Mouse (Mus musculus) limb, embryonic 15.5 days (tissue): ENCODE results near the gene Cox5b. TPM values are rescaled to one million over a fixed set of nuclear protein-coding genes. Genes with fewer than 3 reads are reported as not detected.
A peak's percentile ranks its signal among the peaks of the same experiment; 100 is the strongest.

Experiments
- ATAC-seq: fragments of 200-750 bp; cut with Nextera tagmentation; 2 replicates; pipeline ENCODE4 v1.8.0; 2017; ENCODE audit warnings: low read depth, moderate TSS enrichment; ENCODE audit not compliant: insufficient number of reproducible peaks, low FRiP score, low TSS enrichment
- H3K27ac ChIP-seq: fragments of 300-500 bp; sonication (generic); 2 replicates; pipeline ENCODE4 v1.5.1; 2015; ENCODE audit warnings: moderate library complexity, mild to moderate bottlenecking, inconsistent platforms
- H3K27me3 ChIP-seq: fragments of 300-500 bp; sonication (generic); 2 replicates; pipeline ENCODE4 v1.6.1; 2015; ENCODE audit warnings: inconsistent platforms
- H3K36me3 ChIP-seq: fragments of 300-500 bp; sonication (generic); 2 replicates; pipeline ENCODE4 v1.6.1; 2015; ENCODE audit warnings: inconsistent platforms
- H3K4me1 ChIP-seq: fragments of 300-500 bp; sonication (generic); 2 replicates; pipeline ENCODE4 v1.6.1; 2015; ENCODE audit warnings: inconsistent platforms
- H3K4me2 ChIP-seq: fragments of 300-500 bp; sonication (generic); 2 replicates; pipeline ENCODE4 v1.6.1; 2015; ENCODE audit warnings: mild to moderate bottlenecking, inconsistent platforms
- H3K4me3 ChIP-seq: fragments of 300-500 bp; sonication (generic); 2 replicates; pipeline ENCODE4 v1.5.1; 2015; ENCODE audit warnings: mild to moderate bottlenecking, inconsistent platforms
- H3K9ac ChIP-seq: fragments of 300-500 bp; sonication (generic); 2 replicates; pipeline ENCODE4 v1.6.1; 2015; ENCODE audit warnings: inconsistent platforms
- H3K9me3 ChIP-seq: fragments of 300-500 bp; sonication (generic); 2 replicates; pipeline ENCODE4 v1.6.1; 2016; ENCODE audit warnings: inconsistent platforms
- WGBS: fragments of 180-500 bp; shearing (Covaris S2); methylation state at CpG from one replicate; pipeline ENCODE4 v1.1.7; 2015; 5-methylcytosine and 5-hydroxymethylcytosine counted together
- polyA plus RNA-seq: library from polyadenylated mRNA; unstranded; fragments of >200 nt; fragmentation: Nextera tagmentation; extraction: Ambion mirVana; gene quantifications from 2 replicates; pipeline ENCODE4 v1.2.1, GENCODE M21; 2015

Gene Cox5b
- polyA plus RNA-seq, 1 experiment from 2014 or later, result 500 TPM

GRCm38 (mm10) chr1:36696411-36696810, 5.2 kb downstream of the Cox5b start:
- 56% methylated on average over 6 of the region's 6 CpGs for WGBS
- 0 out of 2 replicates have a peak overlapping the region, but pooled peaks have one; percentile 27 for H3K27ac ChIP-seq
- H3K9me3 ChIP-seq, result no peaks in the 10 kb centered on the region
- H3K4me1 ChIP-seq, result peaks cover 11% of the 10 kb centered on the region
- H3K9ac ChIP-seq, result no peak overlapping the region
- H3K27me3 ChIP-seq, result no peaks in the 10 kb centered on the region
- H3K36me3 ChIP-seq, result peaks cover 51% of the 10 kb centered on the region
- ATAC-seq, result no peak
- H3K4me3 ChIP-seq, result no peak overlapping the region
- no peak overlapping the region for H3K4me2 ChIP-seq

GRCm38 (mm10) chr1:36697030-36697429, 5.8 kb downstream of the Cox5b start:
- ATAC-seq, result no peak
- H3K9ac ChIP-seq, result no peak overlapping the region
- no peaks in the 10 kb centered on the region for H3K27me3 ChIP-seq
- no peak overlapping the region for H3K27ac ChIP-seq
- no peak overlapping the region for H3K4me3 ChIP-seq
- H3K9me3 ChIP-seq, result no peaks in the 10 kb centered on the region
- 48% methylated on average over 5 of the region's 5 CpGs for WGBS
- H3K36me3 ChIP-seq, result peaks cover 56% of the 10 kb centered on the region
- peaks cover 10% of the 10 kb centered on the region for H3K4me1 ChIP-seq
- H3K4me2 ChIP-seq, result no peak overlapping the region

GRCm38 (mm10) chr1:36707166-36707565, 15.9 kb downstream of the Cox5b start:
- H3K36me3 ChIP-seq, result peaks cover 53% of the 10 kb centered on the region
- no peaks in the 10 kb centered on the region for H3K9me3 ChIP-seq
- H3K4me2 ChIP-seq, result no peak overlapping the region
- 59% methylated on average over 2 of the region's 2 CpGs for WGBS
- ATAC-seq, result no peak
- H3K4me1 ChIP-seq, result peaks cover 23% of the 10 kb centered on the region
- H3K4me3 ChIP-seq, result no peak overlapping the region
- no peak overlapping the region for H3K9ac ChIP-seq
- no peaks in the 10 kb centered on the region for H3K27me3 ChIP-seq
- H3K27ac ChIP-seq, result no peak overlapping the region

GRCm38 (mm10) chr1:36707797-36708196, 16.5 kb downstream of the Cox5b start:
- no peaks in the 10 kb centered on the region for H3K27me3 ChIP-seq
- no peak overlapping the region for H3K9ac ChIP-seq
- 76% methylated on average over 3 of the region's 3 CpGs for WGBS
- H3K36me3 ChIP-seq, result peaks cover 47% of the 10 kb centered on the region
- H3K27ac ChIP-seq, result no peak overlapping the region
- no peak overlapping the region for H3K4me3 ChIP-seq
- H3K4me2 ChIP-seq, result no peak overlapping the region
- H3K4me1 ChIP-seq, result peaks cover 23% of the 10 kb centered on the region
- ATAC-seq, result no peak
- no peaks in the 10 kb centered on the region for H3K9me3 ChIP-seq

GRCm38 (mm10) chr1:36708626-36709025, 17.4 kb downstream of the Cox5b start:
- Histone ChIP-seq H3K4me3 (peak overlapping the region; percentile 97), H3K4me2 (peak overlapping the region; percentile 64), H3K4me1 (peaks cover 23% of the 10 kb centered on the region), H3K36me3 (peaks cover 39% of the 10 kb centered on the region), H3K27me3 (no peaks in the 10 kb centered on the region), H3K9me3 (no peaks in the 10 kb centered on the region), H3K9ac (peak overlapping the region; percentile 92; the same call in 1 of the 2 replicates), H3K27ac (0 out of 2 replicates have a peak overlapping the region, but pooled peaks have one; percentile 85)
- WGBS, result 72% methylated on average over 1 of the region's 1 CpGs
- ATAC-seq, result no peak

GRCm38 (mm10) chr1:36709055-36709853, 18.0 kb downstream of the Cox5b start:
- Histone ChIP-seq H3K4me3 (peak overlapping the region; percentile 97), H3K9me3 (no peaks in the 10 kb centered on the region), H3K9ac (peak overlapping the region; percentile 92), H3K27me3 (no peaks in the 10 kb centered on the region), H3K27ac (peak overlapping the region; percentile 85), H3K36me3 (peaks cover 33% of the 10 kb centered on the region), H3K4me1 (peaks cover 23% of the 10 kb centered on the region), H3K4me2 (peak overlapping the region; percentile 64)
- ATAC-seq, result peak; percentile 60
- under 1% methylated on average over 33 of the region's 33 CpGs for WGBS

GRCm38 (mm10) chr1:36709854-36710280, 18.6 kb downstream of the Cox5b start, which contains the start of gene 4933424G06Rik:
Gene 4933424G06Rik, plus strand, starts transcription at chr1:36710149.
- H3K4me2 ChIP-seq, result peak within 1 kb of the TSS; percentile 64
- peak within 1 kb of the TSS; percentile 92 for H3K9ac ChIP-seq
- peak within 1 kb of the TSS; percentile 85 for H3K27ac ChIP-seq
- peak; percentile 95 for ATAC-seq
- H3K36me3 ChIP-seq, result peaks cover 26% of the 10 kb centered on the region
- peaks cover 23% of the 10 kb centered on the region for H3K4me1 ChIP-seq
- no peaks in the 10 kb centered on the region for H3K9me3 ChIP-seq
- H3K27me3 ChIP-seq, result no peaks in the 10 kb centered on the region
- under 1% methylated on average over 29 of the region's 29 CpGs for WGBS
- H3K4me3 ChIP-seq, result peak within 1 kb of the TSS; percentile 97

- H3K27me3 ChIP-seq, result no peaks in the 10 kb centered on the region
- H3K36me3 ChIP-seq, result peaks cover 14% of the 10 kb centered on the region
- H3K9ac ChIP-seq, result no peak overlapping the region
- H3K9me3 ChIP-seq, result no peaks in the 10 kb centered on the region
- H3K4me1 ChIP-seq, result peaks cover 23% of the 10 kb centered on the region
- no peak overlapping the region for H3K27ac ChIP-seq
- WGBS, result 95% methylated on average over 2 of the region's 2 CpGs
- H3K4me3 ChIP-seq, result no peak overlapping the region
- H3K4me2 ChIP-seq, result no peak overlapping the region
- no peak for ATAC-seq
These were observed 19.9 kb downstream of the Cox5b start for GRCm38 (mm10) chr1:36711104-36711503.

- Histone ChIP-seq H3K4me3 (no peak within 1 kb of the TSS), H3K4me1 (peaks cover 3% of the 10 kb centered on the region; the same call in 1 of the 2 replicates), H3K36me3 (no peaks in the 10 kb centered on the region), H3K27me3 (no peaks in the 10 kb centered on the region), H3K27ac (no peak within 1 kb of the TSS), H3K9ac (no peak within 1 kb of the TSS), H3K4me2 (no peak within 1 kb of the TSS), H3K9me3 (no peaks in the 10 kb centered on the region)
- WGBS, result 71% methylated on average over 5 of the region's 5 CpGs
- ATAC-seq, result no peak
These were observed 23.1 kb downstream of the Cox5b start, which contains the start of gene Actr1b for GRCm38 (mm10) chr1:36714311-36714710. Gene Actr1b, minus strand, starts transcription at chr1:36714422.

GRCm38 (mm10) chr1:36718786-36719185, 27.5 kb downstream of the Cox5b start:
- ATAC-seq, result no peak
- H3K27me3 ChIP-seq, result no peaks in the 10 kb centered on the region
- no peak overlapping the region for H3K4me3 ChIP-seq
- H3K4me1 ChIP-seq, result peaks cover 13% of the 10 kb centered on the region
- H3K36me3 ChIP-seq, result no peaks in the 10 kb centered on the region
- H3K4me2 ChIP-seq, result no peak overlapping the region
- no peaks in the 10 kb centered on the region for H3K9me3 ChIP-seq
- 79% methylated on average over 1 of the region's 1 CpGs for WGBS
- H3K27ac ChIP-seq, result no peak overlapping the region
- no peak overlapping the region for H3K9ac ChIP-seq

- no peaks in the 10 kb centered on the region for H3K27me3 ChIP-seq
- H3K9ac ChIP-seq, result no peak overlapping the region
- peak overlapping the region; percentile 33; the same call in 1 of the 2 replicates for H3K27ac ChIP-seq
- no peak overlapping the region for H3K4me3 ChIP-seq
- WGBS, result 31% methylated on average over 16 of the region's 16 CpGs
- ATAC-seq, result 0 out of 2 replicates have a peak, but pooled peaks have one; percentile 30
- H3K4me1 ChIP-seq, result peaks cover 19% of the 10 kb centered on the region
- H3K9me3 ChIP-seq, result no peaks in the 10 kb centered on the region
- H3K4me2 ChIP-seq, result 0 out of 2 replicates have a peak overlapping the region, but pooled peaks have one; percentile 1
- H3K36me3 ChIP-seq, result no peaks in the 10 kb centered on the region
These were observed 32.2 kb downstream of the Cox5b start for GRCm38 (mm10) chr1:36723146-36724056.
